Mouse (Mus musculus) hindbrain, embryonic 10.5 days (tissue): ENCODE data around the gene Fbxo24. TPM values are rescaled to one million over a fixed set of nuclear protein-coding genes. Genes with fewer than 3 reads are reported as not detected.
A peak's percentile ranks its signal among the peaks of the same experiment; 100 is the strongest.
"Not testable (repeated sequence)": the region's sequence is repeated elsewhere in the genome, so short reads cannot be mapped to it uniquely, and the experiment has no call there.

Experiments used
- DNase-seq: peaks from one replicate; pipeline ENCODE4 v3.0.0-alpha.2; 2017; ENCODE audit warnings: low spot score
- H3K27ac ChIP-seq: fragments of 300-500 bp; sonication (generic); 2 replicates; pipeline ENCODE4 v1.5.1; 2016; ENCODE audit warnings: mild to moderate bottlenecking, moderate library complexity
- H3K27me3 ChIP-seq: fragments of 300-500 bp; sonication (generic); 2 replicates; pipeline ENCODE4 v1.6.1; 2016; ENCODE audit warnings: mild to moderate bottlenecking; ENCODE audit not compliant: poor library complexity, insufficient read depth, severe bottlenecking
- H3K36me3 ChIP-seq: fragments of 300-500 bp; sonication (generic); 2 replicates; pipeline ENCODE4 v1.6.1; 2016; ENCODE audit warnings: mild to moderate bottlenecking, moderate library complexity
- H3K4me1 ChIP-seq: fragments of 300-500 bp; sonication (generic); replicated peaks from 2 replicates; pipeline ENCODE4 v1.6.1; 2016; ENCODE audit warnings: mild to moderate bottlenecking
- H3K4me3 ChIP-seq: fragments of 300-500 bp; sonication (generic); 2 replicates; pipeline ENCODE4 v1.5.1; 2016; ENCODE audit warnings: mild to moderate bottlenecking, moderate library complexity
- H3K9me3 ChIP-seq: fragments of 300-500 bp; sonication (generic); 2 replicates; pipeline ENCODE4 v1.6.1; 2016; ENCODE audit warnings: mild to moderate bottlenecking, moderate library complexity
- WGBS: fragments of 180-500 bp; shearing (Covaris S2); methylation state at CpG from one replicate; pipeline ENCODE4 v1.1.7; 2016; 5-methylcytosine and 5-hydroxymethylcytosine counted together
- polyA plus RNA-seq: library from polyadenylated mRNA; unstranded; fragments of >200 nt; fragmentation: Nextera tagmentation; extraction: Ambion mirVana; gene quantifications from 2 replicates; pipeline ENCODE4 v1.2.1, GENCODE M21; 2016

Gene Fbxo24
- polyA plus RNA-seq, 1 experiment from 2014 or later = 0.30 TPM

- 76% methylated on average over 4 of the region's 4 CpGs for WGBS
- Histone ChIP-seq H3K4me1 (peaks cover 54% of the 10 kb centered on the region), H3K27ac (peak overlapping the region; percentile 97), H3K27me3 (no peaks in the 10 kb centered on the region), H3K36me3 (peaks cover 55% of the 10 kb centered on the region), H3K4me3 (peak overlapping the region; percentile 92), H3K9me3 (no peaks in the 10 kb centered on the region)
- no peak for DNase-seq
These were observed 2.8 kb upstream of the Fbxo24 start for GRCm38 (mm10) chr5:137631591-137631990.

GRCm38 (mm10) chr5:137631171-137631570 is 2.4 kb upstream of the Fbxo24 start:
- Histone ChIP-seq H3K9me3 (no peaks in the 10 kb centered on the region), H3K36me3 (peaks cover 51% of the 10 kb centered on the region), H3K27ac (peak overlapping the region; percentile 97), H3K4me1 (peaks cover 54% of the 10 kb centered on the region), H3K4me3 (peak overlapping the region; percentile 92), H3K27me3 (no peaks in the 10 kb centered on the region)
- DNase-seq = no peak
- 68% methylated on average over 9 of the region's 9 CpGs for WGBS

DNA sequence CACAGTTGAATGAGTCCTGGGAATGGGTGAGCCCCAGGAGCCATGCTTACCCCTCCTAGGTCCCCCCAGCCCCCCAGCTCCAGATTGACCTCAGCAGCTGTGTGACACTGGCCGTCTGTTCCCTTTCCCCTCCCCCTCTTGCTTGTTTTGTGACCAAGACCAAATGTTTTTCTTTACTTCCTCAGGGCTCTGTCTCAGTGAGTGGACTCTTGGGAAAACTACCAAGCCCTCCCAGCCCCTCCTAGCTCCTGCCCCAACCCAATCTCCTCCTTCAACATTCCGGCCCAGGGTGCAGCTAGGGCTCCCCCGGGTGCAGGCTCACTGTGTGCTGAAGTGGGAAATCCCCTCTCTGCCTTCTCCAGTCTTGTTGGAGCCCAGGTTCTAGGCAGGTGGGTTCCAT is 1.8 kb upstream of the Fbxo24 start:
- Histone ChIP-seq H3K36me3 (peaks cover 45% of the 10 kb centered on the region), H3K4me1 (peaks cover 58% of the 10 kb centered on the region), H3K27me3 (no peaks in the 10 kb centered on the region), H3K27ac (peak overlapping the region; percentile 97), H3K9me3 (no peaks in the 10 kb centered on the region), H3K4me3 (peak overlapping the region; percentile 92)
- DNase-seq = no peak
- 35% methylated on average over 3 of the region's 3 CpGs for WGBS

- no peak for DNase-seq
- Histone ChIP-seq H3K4me3 (peak overlapping the region; percentile 92), H3K27ac (peak overlapping the region; percentile 97), H3K27me3 (no peaks in the 10 kb centered on the region), H3K36me3 (peaks cover 39% of the 10 kb centered on the region), H3K4me1 (peaks cover 63% of the 10 kb centered on the region), H3K9me3 (no peaks in the 10 kb centered on the region)
- 24% methylated on average over 6 of the region's 6 CpGs for WGBS
These were observed 1.2 kb upstream of the Fbxo24 start for GRCm38 (mm10) chr5:137629906-137630545.

- Histone ChIP-seq H3K36me3 (peaks cover 32% of the 10 kb centered on the region), H3K9me3 (no peaks in the 10 kb centered on the region), H3K4me1 (peaks cover 68% of the 10 kb centered on the region), H3K27ac (peak overlapping the region; percentile 97), H3K27me3 (no peaks in the 10 kb centered on the region), H3K4me3 (peak overlapping the region; percentile 92)
- no peak for DNase-seq
- WGBS = under 1% methylated on average over 23 of the region's 23 CpGs
These were observed 512 bp upstream of the Fbxo24 start for GRCm38 (mm10) chr5:137629306-137629721.

GRCm38 (mm10) chr5:137627991-137628390 is 811 bp downstream of the Fbxo24 start:
- Histone ChIP-seq H3K36me3 (peaks cover 19% of the 10 kb centered on the region), H3K4me3 (peak overlapping the region; percentile 92), H3K27me3 (no peaks in the 10 kb centered on the region), H3K9me3 (no peaks in the 10 kb centered on the region), H3K4me1 (peaks cover 61% of the 10 kb centered on the region), H3K27ac (peak overlapping the region; percentile 97)
- 7% methylated on average over 9 of the region's 9 CpGs for WGBS
- DNase-seq = no peak

DNA sequence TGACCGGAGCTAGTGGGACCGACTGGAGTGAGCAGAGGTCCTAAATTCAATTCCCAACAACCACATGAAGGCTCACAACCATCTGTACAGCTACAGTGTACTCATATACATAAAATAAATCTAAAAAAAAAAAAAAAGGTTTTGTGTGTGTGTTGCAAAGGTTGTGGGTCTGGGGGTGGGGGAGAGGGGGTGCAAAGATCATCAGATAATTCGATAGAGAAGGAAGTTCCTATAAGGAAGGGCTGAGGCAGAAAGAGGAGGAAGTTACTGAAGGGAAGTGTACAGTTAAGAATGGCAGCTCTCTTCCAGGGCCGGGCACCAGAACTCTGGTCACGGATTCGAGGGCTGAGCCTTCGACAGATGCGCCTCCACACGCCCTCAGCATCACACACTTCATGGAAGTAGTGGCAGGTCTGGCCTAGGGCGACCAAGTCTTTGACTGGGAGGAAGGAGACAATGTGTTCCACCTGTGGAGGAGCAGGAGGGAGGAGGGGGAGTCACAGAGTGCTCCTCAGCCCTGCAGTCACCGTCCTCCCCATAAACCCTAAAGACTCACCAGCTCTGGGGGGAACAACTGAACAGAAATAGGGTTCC is 4.8 kb downstream of the Fbxo24 start:
- Histone ChIP-seq H3K4me3 (no peak overlapping the region), H3K27me3 (no peaks in the 10 kb centered on the region), H3K9me3 (no peaks in the 10 kb centered on the region), H3K27ac (no peak overlapping the region), H3K36me3 (no peaks in the 10 kb centered on the region), H3K4me1 (peaks cover 27% of the 10 kb centered on the region)
- DNase-seq = no peak
- WGBS = 87% methylated on average over 11 of the region's 11 CpGs

DNA sequence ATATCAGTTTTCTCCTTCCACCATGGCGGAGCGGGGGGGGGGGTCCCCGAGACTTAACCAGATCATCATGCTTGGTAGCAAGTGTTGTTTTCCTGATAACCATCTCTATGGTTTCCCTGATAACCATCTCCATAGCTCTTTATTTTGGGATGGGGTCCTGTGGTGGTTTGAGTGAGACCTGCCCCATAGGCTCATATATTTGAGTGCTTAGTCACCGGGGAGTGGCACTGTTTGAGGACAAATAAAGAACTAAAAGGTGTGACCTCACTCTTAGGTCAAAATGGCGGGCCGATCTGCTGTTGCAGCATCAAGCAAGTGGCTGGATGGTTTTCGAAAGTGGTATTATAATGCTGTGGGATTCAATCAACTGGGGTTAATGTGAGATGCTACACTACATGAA is 13.5 kb downstream of the Fbxo24 start:
- H3K4me3 ChIP-seq = no peak overlapping the region
- no peak overlapping the region for H3K27ac ChIP-seq
- DNase-seq = no peak
- peaks cover 36% of the 10 kb centered on the region for H3K4me1 ChIP-seq
- 88% methylated on average over 7 of the region's 7 CpGs for WGBS
- 0 out of 2 replicates have a peak, but pooled peaks cover 3% of the 10 kb centered on the region for H3K27me3 ChIP-seq
- no peaks in the 10 kb centered on the region for H3K36me3 ChIP-seq
- H3K9me3 ChIP-seq = no peaks in the 10 kb centered on the region

DNA sequence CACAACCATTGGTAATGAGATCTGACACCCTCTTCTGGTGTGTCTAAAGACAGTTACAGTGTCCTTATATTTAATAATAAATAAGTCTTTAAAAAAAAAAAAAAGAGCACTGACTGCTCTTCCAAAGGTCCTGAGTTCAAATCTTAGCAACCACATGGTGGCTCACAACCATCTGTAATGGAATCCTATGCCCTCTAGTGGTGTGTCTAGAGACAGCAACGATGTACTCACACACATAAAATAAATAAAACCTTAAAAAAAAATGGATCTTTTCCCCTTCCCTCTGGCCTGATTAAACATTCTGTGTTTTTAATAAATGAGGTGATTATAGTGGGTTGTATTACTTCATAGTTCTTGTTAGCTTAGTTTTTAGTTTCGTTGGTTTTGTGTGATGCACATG is 13.9 kb downstream of the Fbxo24 start:
- not testable (repeated sequence) for H3K36me3 ChIP-seq, H3K27ac ChIP-seq, H3K9me3 ChIP-seq, DNase-seq, H3K27me3 ChIP-seq, H3K4me3 ChIP-seq
- 94% methylated on average over 2 of the region's 2 CpGs for WGBS
- peaks cover 41% of the 10 kb centered on the region for H3K4me1 ChIP-seq

- peaks cover 19% of the 10 kb centered on the region for H3K27me3 ChIP-seq
- no peak for DNase-seq
- H3K36me3 ChIP-seq = no peaks in the 10 kb centered on the region
- H3K9me3 ChIP-seq = no peaks in the 10 kb centered on the region
- peaks cover 53% of the 10 kb centered on the region for H3K4me1 ChIP-seq
- peak within 1 kb of the TSS; percentile 86 for H3K27ac ChIP-seq
- WGBS = 61% methylated on average over 11 of the region's 11 CpGs
- peak within 1 kb of the TSS; percentile 4; the same call in 1 of the 2 replicates for H3K4me3 ChIP-seq
These were observed 15.3 kb downstream of the Fbxo24 start, which contains the start of gene Pcolce for GRCm38 (mm10) chr5:137613550-137613949. TSS of gene Pcolce (minus strand) at chr5:137613784.

- peaks cover 23% of the 10 kb centered on the region for H3K27me3 ChIP-seq
- H3K36me3 ChIP-seq = no peaks in the 10 kb centered on the region
- peaks cover 58% of the 10 kb centered on the region for H3K4me1 ChIP-seq
- DNase-seq = no peak
- 69% methylated on average over 5 of the region's 5 CpGs for WGBS
- H3K9me3 ChIP-seq = no peaks in the 10 kb centered on the region
- peak overlapping the region; percentile 4; the same call in 1 of the 2 replicates for H3K4me3 ChIP-seq
- peak overlapping the region; percentile 86 for H3K27ac ChIP-seq
These were observed 15.7 kb downstream of the Fbxo24 start for GRCm38 (mm10) chr5:137613076-137613475.

GRCm38 (mm10) chr5:137611245-137611602 is 17.6 kb downstream of the Fbxo24 start:
- DNase-seq = peak; percentile 79

GRCm38 (mm10) chr5:137610548-137611244 is 18.1 kb downstream of the Fbxo24 start:
- DNase-seq = peak; percentile 83
- peaks cover 63% of the 10 kb centered on the region for H3K4me1 ChIP-seq
- H3K27ac ChIP-seq = peak overlapping the region; percentile 86
- no peaks in the 10 kb centered on the region for H3K9me3 ChIP-seq
- peaks cover 10% of the 10 kb centered on the region for H3K36me3 ChIP-seq
- 13% methylated on average over 12 of the region's 12 CpGs for WGBS
- peak overlapping the region; percentile 30 for H3K4me3 ChIP-seq
- peaks cover 39% of the 10 kb centered on the region for H3K27me3 ChIP-seq

More at GRCm38 (mm10) chr5:137611245-137611602, 17.6 kb downstream of the Fbxo24 start:
- no peaks in the 10 kb centered on the region for H3K9me3 ChIP-seq
- peak overlapping the region; percentile 86 for H3K27ac ChIP-seq
- peaks cover 63% of the 10 kb centered on the region for H3K4me1 ChIP-seq
- H3K36me3 ChIP-seq = peaks cover 5% of the 10 kb centered on the region
- WGBS = 17% methylated on average over 6 of the region's 6 CpGs
- H3K27me3 ChIP-seq = peaks cover 39% of the 10 kb centered on the region
- peak overlapping the region; percentile 30 for H3K4me3 ChIP-seq
